Mouse (Mus musculus) kidney, adult 2 months (tissue): Measurements from ENCODE around the gene Rassf10.

Experiments used
- CTCF ChIP-seq: fragments of 200-500 bp; conservative IDR thresholded peaks from 2 replicates; pipeline ENCODE4 v1.5.1; 2011; ENCODE audit warnings: low read depth, mild to moderate bottlenecking, control low read depth, low read length, moderate library complexity, mixed read lengths; ENCODE audit not compliant: insufficient read depth, insufficient read length
- POLR2A ChIP-seq: fragments of 200-500 bp; IDR thresholded peaks from one replicate; pipeline ENCODE4 v1.6.1; 2011; ENCODE audit warnings: low read depth, low read length, control low read depth

- TF ChIP-seq POLR2A (no peak), CTCF (no peak)
Measured at GRCm38 (mm10) chr7:112930669-112931068, 23.1 kb upstream of the Rassf10 start.
